Mouse (Mus musculus): Measurements from ENCODE around the gene Efcab14. TPM values are rescaled to one million over a fixed set of nuclear protein-coding genes. Genes with fewer than 3 reads are reported as not detected.

The Efcab14 gene
- polyA plus RNA-seq, 1 experiment from 2014 or later = 31.9 TPM

DNA sequence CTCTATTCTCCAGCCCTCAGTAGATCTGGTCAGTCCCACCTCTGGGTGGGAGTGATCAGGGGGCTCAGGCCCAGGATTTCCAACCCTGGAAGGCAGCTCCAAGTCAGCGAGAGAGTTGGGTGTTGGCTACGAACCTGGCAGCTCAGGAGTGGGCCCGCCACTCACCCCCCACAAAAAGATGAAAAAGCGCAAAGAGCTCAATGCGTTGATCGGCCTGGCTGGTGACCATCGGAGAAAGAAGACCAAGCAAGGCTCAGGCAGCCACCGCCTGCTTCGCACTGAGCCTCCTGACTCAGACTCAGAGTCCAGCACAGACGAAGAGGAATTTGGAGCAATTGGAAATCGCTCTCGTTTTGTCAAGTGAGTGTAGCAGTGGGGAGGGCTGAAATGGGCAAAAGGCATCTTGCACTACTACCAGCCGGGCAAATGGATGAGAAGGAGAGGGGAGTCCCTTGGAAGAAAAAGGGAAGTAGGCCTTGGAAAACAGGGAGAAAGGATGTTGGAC, 989 bp downstream of the Efcab14 start:
- 42% methylated on average over 13 of the region's 13 CpGs for WGBS
- no peak overlapping the region; the same call in 1 of the 2 replicates for H3K27ac ChIP-seq
- H3K27me3 ChIP-seq = peaks cover 8% of the 10 kb centered on the region; the same call in 1 of the 2 replicates

DNA sequence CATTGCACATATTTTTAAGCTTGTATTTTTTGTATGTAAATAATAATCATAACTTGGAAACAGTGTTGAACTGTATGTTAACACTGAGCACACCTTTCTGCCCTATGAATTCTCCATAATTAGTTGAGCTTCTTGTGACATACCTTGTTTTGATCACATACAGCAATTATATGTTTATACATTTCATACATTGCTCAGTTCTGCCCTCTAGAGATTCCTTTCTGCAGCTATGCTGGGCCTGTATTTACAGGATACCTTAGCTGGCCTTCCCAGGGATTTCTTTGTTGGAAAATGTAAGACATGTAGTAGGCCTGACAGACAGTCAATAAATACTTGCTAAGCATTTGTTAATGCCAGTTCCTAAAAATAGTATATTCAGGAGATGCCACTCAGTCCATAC, 5.1 kb downstream of the Efcab14 start:
- Histone ChIP-seq H3K4me2 (no peak overlapping the region), H3K36me3 (peaks cover 41% of the 10 kb centered on the region), H3K27ac (no peak overlapping the region), H3K4me3 (replicated peaks) (no peak overlapping the region), H3K4me1 (replicated peaks) (peaks cover 28% of the 10 kb centered on the region), H3K27me3 (no peaks in the 10 kb centered on the region), H3K9me3 (no peaks in the 10 kb centered on the region), H3K9ac (replicated peaks) (no peak overlapping the region)
- no peak for ATAC-seq (ENCODE audit: insufficient number of reproducible peaks, insufficient read depth, low FRiP score, low TSS enrichment, low read depth)

More for the DNA sequence above, 989 bp downstream of the Efcab14 start:
- peak overlapping the region; percentile 77 for H3K4me3 ChIP-seq (replicated peaks)
- peak overlapping the region; percentile 81 for H3K9ac ChIP-seq (replicated peaks)
- H3K9me3 ChIP-seq = no peaks in the 10 kb centered on the region
- peaks cover 31% of the 10 kb centered on the region for H3K36me3 ChIP-seq
- H3K4me2 ChIP-seq = peak overlapping the region; percentile 71
- no peak for ATAC-seq (ENCODE audit: insufficient number of reproducible peaks, insufficient read depth, low FRiP score, low TSS enrichment, low read depth)
- H3K4me1 ChIP-seq (replicated peaks) = peaks cover 20% of the 10 kb centered on the region

DNA sequence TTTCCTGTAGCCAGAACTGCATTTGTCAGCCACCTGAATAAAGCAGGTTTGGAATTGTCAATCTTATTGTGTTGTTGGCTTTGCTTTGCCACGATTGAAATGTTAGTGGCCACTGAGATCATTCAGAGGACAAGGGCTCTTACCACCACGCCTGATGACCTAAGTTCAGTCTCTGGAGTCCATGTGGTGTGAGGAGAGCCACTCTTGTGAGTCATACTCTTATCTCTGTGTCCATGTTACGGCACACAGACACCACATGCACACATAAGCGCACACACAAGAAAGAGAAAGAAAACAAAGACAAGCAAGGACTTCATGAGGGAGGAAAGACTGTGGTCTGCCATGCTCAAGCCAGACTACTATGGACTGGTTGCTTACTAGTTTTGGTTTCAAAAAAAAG, 5.6 kb downstream of the Efcab14 start:
- Histone ChIP-seq H3K9ac (replicated peaks) (no peak overlapping the region), H3K4me3 (replicated peaks) (no peak overlapping the region), H3K4me2 (no peak overlapping the region), H3K9me3 (no peaks in the 10 kb centered on the region), H3K27me3 (no peaks in the 10 kb centered on the region), H3K36me3 (peaks cover 44% of the 10 kb centered on the region), H3K27ac (no peak overlapping the region), H3K4me1 (replicated peaks) (peaks cover 28% of the 10 kb centered on the region)
- WGBS = 87% methylated on average over 4 of the region's 4 CpGs
- ATAC-seq (ENCODE audit: insufficient number of reproducible peaks, insufficient read depth, low FRiP score, low TSS enrichment, low read depth) = no peak

GRCm38 (mm10) chr4:115748181-115748580, 10.6 kb downstream of the Efcab14 start:
- WGBS = 34% methylated on average over 1 of the region's 1 CpGs
- H3K9ac ChIP-seq (replicated peaks) = no peak overlapping the region
- H3K27ac ChIP-seq = no peak overlapping the region
- H3K4me1 ChIP-seq (replicated peaks) = peaks cover 38% of the 10 kb centered on the region
- H3K9me3 ChIP-seq = no peaks in the 10 kb centered on the region
- no peak overlapping the region for H3K4me3 ChIP-seq (replicated peaks)
- H3K27me3 ChIP-seq = no peaks in the 10 kb centered on the region
- H3K4me2 ChIP-seq = no peak overlapping the region
- no peak for ATAC-seq (ENCODE audit: insufficient number of reproducible peaks, insufficient read depth, low FRiP score, low TSS enrichment, low read depth)
- H3K36me3 ChIP-seq = peaks cover 32% of the 10 kb centered on the region

GRCm38 (mm10) chr4:115749336-115749735, 11.8 kb downstream of the Efcab14 start:
- Histone ChIP-seq H3K9ac (replicated peaks) (no peak overlapping the region), H3K9me3 (no peaks in the 10 kb centered on the region), H3K4me3 (replicated peaks) (no peak overlapping the region), H3K36me3 (peaks cover 37% of the 10 kb centered on the region), H3K4me1 (replicated peaks) (peaks cover 29% of the 10 kb centered on the region), H3K4me2 (no peak overlapping the region), H3K27ac (no peak overlapping the region), H3K27me3 (no peaks in the 10 kb centered on the region)
- no peak for ATAC-seq (ENCODE audit: insufficient number of reproducible peaks, insufficient read depth, low FRiP score, low TSS enrichment, low read depth)
- WGBS = 83% methylated on average over 1 of the region's 1 CpGs

DNA sequence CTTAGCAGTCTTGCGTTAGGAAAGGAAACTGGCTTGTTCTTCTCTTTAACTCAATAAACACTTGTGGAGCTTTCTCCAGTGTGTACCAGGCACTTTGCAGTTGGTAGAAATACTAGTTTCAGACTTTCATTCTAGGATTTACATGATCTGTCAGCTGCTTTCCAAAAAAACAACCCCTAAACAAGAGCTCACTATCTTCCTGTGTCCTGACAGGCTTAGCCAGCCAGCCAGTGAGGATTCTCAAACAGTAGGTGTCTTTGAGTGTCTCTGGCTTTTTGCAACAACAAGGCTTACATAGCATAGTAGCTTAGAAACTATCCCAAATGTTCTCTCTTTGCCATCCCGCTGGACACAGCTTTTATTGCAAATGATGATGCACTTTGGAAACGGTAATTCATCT, 16.6 kb downstream of the Efcab14 start:
- ATAC-seq (ENCODE audit: insufficient number of reproducible peaks, insufficient read depth, low FRiP score, low TSS enrichment, low read depth) = no peak
- Histone ChIP-seq H3K27me3 (no peaks in the 10 kb centered on the region), H3K36me3 (peaks cover 38% of the 10 kb centered on the region), H3K9me3 (no peaks in the 10 kb centered on the region), H3K4me3 (replicated peaks) (no peak overlapping the region), H3K9ac (replicated peaks) (no peak overlapping the region), H3K27ac (no peak overlapping the region), H3K4me1 (replicated peaks) (peaks cover 19% of the 10 kb centered on the region), H3K4me2 (no peak overlapping the region)
- whole genome bisulfite sequencing = 81% methylated on average over 3 of the region's 3 CpGs

DNA sequence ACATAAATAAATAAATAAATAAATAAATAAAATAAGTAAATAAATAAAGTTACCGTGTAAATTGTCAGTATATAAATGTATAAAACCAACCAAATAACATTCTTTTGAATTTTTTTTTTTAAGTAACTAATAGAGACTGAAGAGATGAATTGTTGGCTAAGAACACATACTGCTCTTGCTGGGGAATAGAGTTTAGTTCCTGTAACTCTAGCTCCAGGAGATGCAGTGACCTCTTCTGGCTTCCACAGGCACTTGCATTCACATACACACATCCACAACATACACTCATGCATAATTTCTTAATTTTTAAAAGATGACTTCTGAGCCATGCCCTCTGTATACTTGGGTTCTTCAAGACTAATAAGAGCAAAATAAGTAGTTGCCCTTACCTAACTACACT, 17.3 kb downstream of the Efcab14 start:
- H3K4me1 ChIP-seq (replicated peaks) = peaks cover 18% of the 10 kb centered on the region
- H3K9ac ChIP-seq (replicated peaks) = no peak overlapping the region
- 89% methylated on average over 1 of the region's 1 CpGs for WGBS
- no peak overlapping the region for H3K4me3 ChIP-seq (replicated peaks)
- no peak for ATAC-seq (ENCODE audit: insufficient number of reproducible peaks, insufficient read depth, low FRiP score, low TSS enrichment, low read depth)
- H3K36me3 ChIP-seq = peaks cover 36% of the 10 kb centered on the region
- no peak overlapping the region for H3K27ac ChIP-seq
- H3K4me2 ChIP-seq = no peak overlapping the region
- no peaks in the 10 kb centered on the region for H3K27me3 ChIP-seq
- no peaks in the 10 kb centered on the region for H3K9me3 ChIP-seq

GRCm38 (mm10) chr4:115761206-115761605, 23.7 kb downstream of the Efcab14 start:
- Histone ChIP-seq H3K36me3 (peaks cover 68% of the 10 kb centered on the region), H3K9me3 (no peaks in the 10 kb centered on the region), H3K4me1 (replicated peaks) (0 out of 2 replicates have a peak, but pooled peaks cover 3% of the 10 kb centered on the region), H3K4me3 (replicated peaks) (no peak overlapping the region), H3K27ac (no peak overlapping the region), H3K9ac (replicated peaks) (no peak overlapping the region), H3K4me2 (no peak overlapping the region), H3K27me3 (no peaks in the 10 kb centered on the region)
- WGBS = 36% methylated on average over 3 of the region's 3 CpGs
- ATAC-seq (ENCODE audit: insufficient number of reproducible peaks, insufficient read depth, low FRiP score, low TSS enrichment, low read depth) = no peak

GRCm38 (mm10) chr4:115764581-115764980, 27.0 kb downstream of the Efcab14 start:
- Histone ChIP-seq H3K4me2 (no peak overlapping the region), H3K4me3 (replicated peaks) (no peak overlapping the region), H3K9ac (replicated peaks) (no peak overlapping the region), H3K27me3 (no peaks in the 10 kb centered on the region), H3K4me1 (replicated peaks) (0 out of 2 replicates have a peak, but pooled peaks cover 3% of the 10 kb centered on the region), H3K36me3 (peaks cover 73% of the 10 kb centered on the region), H3K27ac (no peak overlapping the region), H3K9me3 (no peaks in the 10 kb centered on the region)
- ATAC-seq (ENCODE audit: insufficient number of reproducible peaks, insufficient read depth, low FRiP score, low TSS enrichment, low read depth) = no peak
- 92% methylated on average over 11 of the region's 11 CpGs for WGBS

- no peaks in the 10 kb centered on the region for H3K4me1 ChIP-seq (replicated peaks)
- WGBS = 80% methylated on average over 11 of the region's 11 CpGs
- no peak overlapping the region for H3K27ac ChIP-seq
- peaks cover 80% of the 10 kb centered on the region for H3K36me3 ChIP-seq
- H3K9ac ChIP-seq (replicated peaks) = no peak overlapping the region
- no peak for ATAC-seq (ENCODE audit: insufficient number of reproducible peaks, insufficient read depth, low FRiP score, low TSS enrichment, low read depth)
- H3K9me3 ChIP-seq = no peaks in the 10 kb centered on the region
- H3K4me2 ChIP-seq = no peak overlapping the region
- no peaks in the 10 kb centered on the region for H3K27me3 ChIP-seq
- H3K4me3 ChIP-seq (replicated peaks) = no peak overlapping the region
Observed at GRCm38 (mm10) chr4:115767647-115768467, 30.3 kb downstream of the Efcab14 start.

DNA sequence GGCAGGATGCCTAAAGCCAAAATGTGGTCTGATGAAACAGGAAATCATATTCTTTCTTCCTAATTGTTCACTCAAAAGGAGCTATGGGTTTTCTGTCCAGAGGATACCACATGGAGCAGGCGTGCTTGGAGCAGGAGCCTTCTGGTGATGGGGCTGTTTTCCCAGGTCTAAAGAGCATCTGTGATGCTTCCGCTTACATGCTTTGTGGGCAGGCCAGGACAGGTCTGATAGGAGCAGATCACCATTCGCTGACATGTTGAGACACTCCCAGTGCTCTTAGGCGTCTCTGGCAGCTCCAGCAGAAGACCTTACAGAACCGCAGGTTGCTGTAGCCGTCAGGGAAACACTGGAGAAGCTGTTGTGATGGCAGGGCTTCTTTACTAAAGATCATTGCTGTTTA, 37.5 kb downstream of the Efcab14 start:
- Histone ChIP-seq H3K4me2 (no peak overlapping the region), H3K27ac (no peak overlapping the region), H3K36me3 (peaks cover 63% of the 10 kb centered on the region), H3K9me3 (no peaks in the 10 kb centered on the region), H3K27me3 (no peaks in the 10 kb centered on the region), H3K9ac (replicated peaks) (no peak overlapping the region), H3K4me3 (replicated peaks) (no peak overlapping the region), H3K4me1 (replicated peaks) (no peaks in the 10 kb centered on the region)
- 85% methylated on average over 6 of the region's 6 CpGs for WGBS
- ATAC-seq (ENCODE audit: insufficient number of reproducible peaks, insufficient read depth, low FRiP score, low TSS enrichment, low read depth) = no peak

- Histone ChIP-seq H3K9me3 (no peaks in the 10 kb centered on the region), H3K27me3 (no peaks in the 10 kb centered on the region), H3K9ac (replicated peaks) (no peak overlapping the region), H3K4me3 (replicated peaks) (no peak overlapping the region), H3K4me2 (no peak overlapping the region), H3K4me1 (replicated peaks) (no peaks in the 10 kb centered on the region), H3K27ac (no peak overlapping the region), H3K36me3 (peaks cover 43% of the 10 kb centered on the region)
- ATAC-seq (ENCODE audit: insufficient number of reproducible peaks, insufficient read depth, low FRiP score, low TSS enrichment, low read depth) = no peak
- 98% methylated on average over 2 of the region's 2 CpGs for WGBS
Observed at GRCm38 (mm10) chr4:115777627-115778026, 40.1 kb downstream of the Efcab14 start.

All from limb, embryonic 12.5 days (tissue).